Mouse (Mus musculus) right cerebral cortex, postnatal 10 days (tissue): ENCODE results near the gene Ckm.

ENCODE experiments used
- DNase-seq, 2 experiments: peaks; one replicate each; pipeline ENCODE4 v3.0.0; 2021; ENCODE audit warnings: low spot score in 2 of 2

Gene Ckm

DNA sequence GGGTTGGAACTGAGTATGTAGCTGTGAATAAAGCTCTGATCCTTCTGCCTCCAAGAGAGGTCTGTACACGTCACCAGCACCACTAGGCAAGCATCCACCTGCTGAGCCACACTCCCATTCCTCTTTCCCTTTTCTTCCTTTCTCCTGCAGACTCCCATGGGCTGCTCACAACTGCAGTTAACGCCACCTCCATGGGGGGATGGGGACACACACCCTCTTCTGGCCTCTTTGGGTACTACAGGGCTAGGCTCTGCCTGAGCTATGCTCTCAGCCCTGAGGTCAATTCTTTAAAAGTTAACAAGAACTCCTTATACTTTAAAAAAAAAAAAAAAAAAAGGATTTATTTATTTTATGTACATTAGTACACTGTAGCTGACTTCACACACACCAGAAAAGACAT is 27.9 kb downstream of the Ckm start:
- DNase-seq, result no peak

DNA sequence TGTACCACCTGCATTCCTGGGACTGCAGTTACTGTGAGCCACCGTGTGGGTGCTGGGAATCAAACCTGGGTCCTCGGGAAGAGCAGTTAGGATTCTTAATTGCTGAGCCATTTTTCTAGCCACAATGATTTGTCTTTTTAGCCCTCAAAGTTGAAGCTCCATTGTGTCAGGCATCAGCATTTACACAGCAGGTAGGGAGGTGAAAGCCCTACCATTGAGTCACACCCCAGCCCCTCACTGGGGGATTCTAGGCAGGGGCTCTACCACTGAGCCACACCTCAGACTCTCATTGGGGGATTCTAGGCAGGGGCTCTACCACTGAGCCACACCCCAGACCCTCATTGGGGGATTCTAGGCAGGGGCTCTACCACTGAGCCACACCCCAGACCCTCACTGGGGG is 31.7 kb downstream of the Ckm start:
- DNase-seq, result no peak

DNA sequence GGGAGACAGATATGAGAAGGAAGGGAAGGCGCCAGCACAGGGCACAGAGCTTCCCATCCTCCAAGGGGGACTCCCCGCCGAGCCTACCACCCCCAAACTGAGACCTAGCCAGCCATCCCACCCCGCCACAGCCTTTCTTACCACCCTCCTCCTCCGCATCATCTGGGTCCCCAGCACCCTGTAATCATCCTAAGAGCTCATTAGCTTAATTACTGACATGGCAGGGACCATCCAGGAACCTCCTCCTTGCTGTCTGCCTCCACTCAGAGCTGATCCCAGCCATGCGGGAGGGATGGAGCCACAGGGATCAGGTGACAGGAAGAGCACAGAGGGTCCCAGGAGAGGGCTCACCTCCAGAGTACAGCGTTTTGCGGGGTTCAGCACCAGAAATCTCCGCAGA is 32.5 kb downstream of the Ckm start:
- no peak for DNase-seq

DNA sequence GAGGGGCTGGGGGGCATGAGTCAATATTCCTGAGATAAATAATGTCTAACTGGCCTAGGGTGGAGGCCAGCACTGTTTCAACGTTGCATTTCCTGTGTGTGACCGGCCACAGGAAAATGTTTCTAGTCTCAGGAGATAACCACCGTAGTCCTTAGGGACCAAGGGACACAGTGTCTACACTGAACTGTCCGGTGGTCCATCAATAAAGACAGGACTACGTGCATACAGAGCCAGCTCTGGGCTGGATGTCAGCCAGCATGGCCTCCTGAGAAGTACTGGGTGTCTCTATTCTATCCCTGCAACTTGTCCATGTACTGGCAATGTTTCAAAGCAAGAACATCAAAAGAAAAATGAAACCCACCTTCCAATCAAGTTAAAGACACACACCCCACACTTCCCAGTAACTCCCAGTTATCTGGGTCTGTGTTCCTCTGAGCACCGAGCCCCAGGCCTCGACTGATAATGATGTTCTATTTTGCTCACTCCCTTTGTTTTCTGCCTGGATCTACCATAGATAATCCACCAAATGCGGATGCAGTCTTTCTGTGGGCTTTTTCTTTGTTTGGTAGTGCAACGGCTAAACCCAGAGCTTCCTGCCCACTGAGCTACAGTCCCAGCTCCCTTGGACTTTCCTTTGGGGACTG is 37.0 kb downstream of the Ckm start:
- DNase-seq, result no peak

DNA sequence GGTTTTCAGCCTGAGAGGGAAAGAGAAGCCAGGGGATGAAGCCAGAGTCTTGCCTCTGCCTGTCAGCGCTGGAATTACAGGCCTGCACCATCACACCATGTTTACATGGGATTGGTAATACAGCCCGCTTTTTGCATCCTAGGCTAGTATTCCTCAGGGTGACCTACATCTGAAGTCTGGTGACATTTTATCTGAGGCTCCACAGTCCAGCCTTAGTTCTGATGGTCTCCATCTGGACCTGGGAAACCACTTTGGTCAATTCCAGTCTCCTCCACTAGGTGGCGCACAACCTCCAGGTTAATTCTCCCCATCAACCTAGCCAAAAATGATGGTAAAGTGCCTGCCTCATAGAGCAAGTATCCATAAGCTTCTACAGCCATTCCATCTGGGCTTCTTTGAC is 38.8 kb downstream of the Ckm start:
- DNase-seq, result peak; percentile 74 to 88

DNA sequence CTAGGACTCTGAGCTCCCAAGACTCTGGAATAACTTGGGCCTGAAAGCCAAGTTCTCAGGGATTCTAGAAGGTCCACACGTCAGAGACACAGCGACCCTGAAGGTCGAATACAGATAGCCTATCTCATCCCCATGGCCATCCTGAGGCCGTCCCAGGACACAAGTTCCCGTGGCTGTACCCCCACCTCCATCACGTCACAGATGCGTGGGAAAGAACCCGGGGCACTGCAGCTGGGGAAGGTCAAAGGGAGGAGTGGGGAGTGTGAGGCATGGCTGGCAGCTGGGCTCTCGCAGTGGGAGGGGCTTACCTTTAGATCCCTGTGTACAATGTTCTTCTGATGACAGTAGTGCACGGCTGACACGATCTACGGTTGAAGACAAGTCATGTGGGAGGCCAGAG is 40.2 kb downstream of the Ckm start:
- DNase-seq, result no peak

DNA sequence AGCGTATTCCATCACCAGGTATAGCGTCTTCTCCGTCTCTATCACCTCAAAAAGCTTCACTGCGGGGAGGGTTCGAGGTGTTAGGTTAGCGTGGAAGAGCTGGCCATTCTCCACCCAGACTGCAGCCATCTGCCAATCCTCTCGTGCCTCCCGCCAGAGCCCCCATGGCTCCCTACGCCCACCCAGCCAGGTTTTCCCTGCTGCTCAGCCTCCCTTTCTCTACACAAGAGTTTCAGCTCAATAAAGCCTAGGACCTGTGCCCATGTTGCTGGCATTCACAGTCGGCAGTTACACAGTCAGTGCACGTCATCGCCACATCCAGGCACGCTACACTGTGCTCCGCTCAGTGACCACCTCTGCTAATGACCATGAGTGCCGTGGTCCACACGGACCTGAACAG is 43.1 kb downstream of the Ckm start:
- peak; percentile 61 to 65 for DNase-seq

DNA sequence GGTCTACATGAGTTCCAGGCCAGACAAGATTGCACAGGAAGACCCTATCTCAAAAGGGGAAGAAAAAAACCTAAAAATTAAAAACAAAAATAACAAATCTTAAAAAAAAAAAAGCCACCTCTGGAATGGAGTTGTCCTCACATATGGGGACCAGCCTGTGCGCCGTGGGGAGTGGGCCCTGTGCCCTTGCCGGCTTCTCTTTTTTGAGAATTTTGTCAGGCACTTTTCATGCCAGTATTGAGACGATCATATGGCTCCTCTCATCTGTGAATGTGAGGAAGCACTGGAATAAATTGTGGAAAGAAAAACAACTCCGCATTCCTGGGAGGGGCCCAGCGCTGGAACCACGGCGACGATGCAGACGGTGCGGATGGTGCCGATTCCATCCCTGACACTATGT is 44.6 kb downstream of the Ckm start:
- DNase-seq, result no peak

DNA sequence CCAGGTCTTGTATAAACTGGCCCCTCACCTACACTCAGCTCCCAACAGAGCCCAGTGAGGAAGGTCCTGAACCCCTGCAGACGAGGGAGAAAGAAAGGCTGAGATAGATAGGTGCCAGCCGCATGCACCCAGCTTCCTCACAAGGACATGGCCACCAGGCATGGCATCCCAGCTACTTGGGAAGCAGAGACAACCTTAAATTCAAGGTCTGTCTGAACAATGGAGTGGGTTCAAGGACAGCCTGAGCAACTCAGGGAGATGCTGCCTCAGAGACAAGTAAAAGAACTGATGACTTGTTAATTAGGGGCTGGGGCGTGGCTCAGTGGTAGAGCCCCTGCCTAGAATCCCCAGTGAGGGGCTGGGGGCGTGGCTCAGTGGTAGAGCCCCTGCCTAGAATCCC is 50.6 kb downstream of the Ckm start:
- no peak for DNase-seq

DNA sequence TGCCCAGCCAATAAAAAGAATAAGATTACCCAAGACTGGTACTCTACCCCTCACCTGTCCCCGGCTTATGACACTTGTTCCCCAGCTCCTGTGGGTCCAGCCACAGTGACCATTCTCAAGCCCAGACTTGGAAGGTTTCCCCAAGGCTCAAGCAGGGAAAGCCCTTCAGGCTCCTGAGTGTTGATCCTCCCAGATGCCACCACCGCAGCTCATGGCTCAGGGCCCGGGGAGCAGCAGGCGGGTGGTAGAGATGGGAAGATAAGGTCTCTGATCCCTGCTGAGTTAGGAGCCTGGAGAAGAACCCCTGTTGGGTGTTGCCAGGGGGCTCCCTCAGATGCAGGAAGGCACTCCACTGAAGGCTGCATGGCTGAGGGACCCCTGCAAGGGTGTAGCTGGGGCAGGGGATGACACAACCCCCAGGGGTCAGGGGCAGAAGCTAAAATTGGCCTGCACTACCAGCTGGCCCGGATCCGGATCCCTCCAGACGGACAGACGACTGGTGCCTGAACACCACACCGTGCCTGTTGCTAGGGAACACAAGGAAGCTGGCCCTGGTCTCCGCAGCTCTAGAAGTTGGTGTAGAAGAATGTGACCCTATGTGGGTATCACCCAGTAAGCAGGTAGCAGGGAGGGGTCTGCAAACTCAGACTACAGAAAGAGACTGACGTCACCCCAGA is 51.4 kb downstream of the Ckm start:
- no peak for DNase-seq

DNA sequence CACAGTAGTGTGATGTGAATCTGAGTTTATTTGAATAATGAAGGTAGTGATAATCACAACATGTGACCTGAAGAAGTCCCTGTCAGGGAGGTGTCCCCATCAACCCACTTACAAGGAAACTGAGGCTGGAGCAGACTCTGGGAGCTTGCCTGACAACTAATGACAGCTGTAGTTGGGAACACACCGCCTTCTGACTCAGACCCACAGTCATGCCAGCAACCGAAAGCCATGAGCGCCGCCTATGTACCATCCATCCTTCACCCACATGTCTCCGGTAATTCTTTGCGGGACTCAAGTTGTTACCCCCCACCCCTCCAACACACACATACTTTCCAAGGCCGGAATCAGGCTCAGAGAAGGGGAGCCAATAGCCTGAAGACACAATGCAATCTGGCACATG is 52.1 kb downstream of the Ckm start:
- no peak for DNase-seq

DNA sequence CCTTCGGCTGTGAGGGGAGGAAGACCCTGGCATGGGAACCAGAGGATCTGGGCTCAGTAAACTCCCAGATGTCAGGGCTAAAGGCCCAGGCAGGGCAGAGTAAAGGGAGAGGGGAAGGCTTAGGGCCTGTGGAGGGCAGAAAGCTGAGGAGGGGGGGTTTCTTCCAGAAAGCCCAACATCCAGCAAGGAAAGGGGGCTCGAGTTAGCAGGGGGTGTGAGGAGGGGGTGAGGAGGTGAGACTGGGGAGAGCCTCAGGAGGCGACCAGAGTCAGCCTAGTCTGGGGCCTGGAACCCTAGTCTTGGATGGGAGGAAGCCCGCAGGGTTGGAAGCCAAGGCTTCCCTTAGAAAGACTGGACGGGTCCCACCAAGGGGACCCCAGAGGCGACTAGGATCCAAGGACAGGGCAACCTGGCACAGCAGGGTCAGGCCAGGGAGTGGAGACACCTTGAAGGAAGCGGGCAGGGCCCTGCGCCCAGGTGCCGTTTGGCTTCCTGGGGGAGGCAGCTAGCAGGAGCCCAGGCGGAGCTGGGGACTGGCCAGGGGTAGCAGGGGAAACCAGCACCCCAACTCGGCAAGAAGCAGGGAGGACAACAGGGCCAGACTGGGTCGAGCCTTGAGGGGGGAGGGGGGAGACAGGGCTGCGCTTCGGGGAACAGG is 53.0 kb downstream of the Ckm start:
- DNase-seq, result no peak

DNA sequence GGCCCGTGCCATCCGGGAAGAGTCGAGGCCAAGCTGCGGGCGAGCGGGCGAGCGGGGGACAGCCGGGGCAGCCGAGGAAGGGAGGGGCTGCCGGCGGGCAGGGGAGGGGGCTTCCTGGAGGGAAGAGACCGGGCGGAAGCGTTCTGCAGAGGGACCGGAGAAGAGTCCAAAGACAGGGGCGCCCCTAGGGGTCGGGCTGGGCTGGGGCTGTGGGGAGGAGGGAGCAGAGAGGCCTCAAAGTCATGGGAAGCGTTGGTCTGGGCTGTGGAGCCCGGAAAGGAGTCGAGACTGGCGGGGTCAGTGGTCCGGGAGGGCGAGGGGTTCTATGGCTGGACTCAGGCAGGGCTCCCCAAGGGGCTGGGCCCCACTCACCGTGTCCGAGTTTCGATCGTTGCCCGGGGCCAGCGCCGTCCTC is 53.5 kb downstream of the Ckm start:
- DNase-seq, result peak; percentile 77 to 79

DNA sequence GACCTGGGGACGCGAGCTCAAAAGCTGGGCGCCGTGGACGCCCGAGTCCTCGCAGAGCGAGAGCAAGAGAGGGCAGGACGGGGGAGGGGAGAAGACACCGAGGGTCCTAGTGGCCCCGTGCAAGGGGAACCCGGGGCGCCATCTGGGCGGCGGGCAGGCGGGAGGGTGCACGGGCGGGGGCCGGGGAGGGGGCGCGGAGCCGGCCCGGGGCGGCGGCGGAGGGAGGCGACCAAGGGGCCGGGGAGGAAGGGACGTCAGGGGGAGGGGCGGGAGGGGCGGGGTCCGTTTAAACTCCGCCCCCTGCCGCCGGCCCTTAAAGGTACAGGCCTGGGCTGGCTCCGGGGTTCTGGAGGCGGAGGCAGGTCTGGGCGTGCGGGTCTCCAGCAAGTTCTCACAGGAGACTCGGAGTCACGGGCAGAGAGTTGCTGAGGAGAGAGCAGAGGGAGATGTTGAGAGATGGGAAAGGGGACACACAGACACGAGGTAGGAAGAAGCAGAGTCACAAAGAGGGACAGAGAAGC is 54.1 kb downstream of the Ckm start, which contains the start of gene Mark4:
TSS of gene Mark4 (minus strand) at position 231 of the 521 bp plus-strand sequence.
- DNase-seq, result peak; percentile 82 to 84

DNA sequence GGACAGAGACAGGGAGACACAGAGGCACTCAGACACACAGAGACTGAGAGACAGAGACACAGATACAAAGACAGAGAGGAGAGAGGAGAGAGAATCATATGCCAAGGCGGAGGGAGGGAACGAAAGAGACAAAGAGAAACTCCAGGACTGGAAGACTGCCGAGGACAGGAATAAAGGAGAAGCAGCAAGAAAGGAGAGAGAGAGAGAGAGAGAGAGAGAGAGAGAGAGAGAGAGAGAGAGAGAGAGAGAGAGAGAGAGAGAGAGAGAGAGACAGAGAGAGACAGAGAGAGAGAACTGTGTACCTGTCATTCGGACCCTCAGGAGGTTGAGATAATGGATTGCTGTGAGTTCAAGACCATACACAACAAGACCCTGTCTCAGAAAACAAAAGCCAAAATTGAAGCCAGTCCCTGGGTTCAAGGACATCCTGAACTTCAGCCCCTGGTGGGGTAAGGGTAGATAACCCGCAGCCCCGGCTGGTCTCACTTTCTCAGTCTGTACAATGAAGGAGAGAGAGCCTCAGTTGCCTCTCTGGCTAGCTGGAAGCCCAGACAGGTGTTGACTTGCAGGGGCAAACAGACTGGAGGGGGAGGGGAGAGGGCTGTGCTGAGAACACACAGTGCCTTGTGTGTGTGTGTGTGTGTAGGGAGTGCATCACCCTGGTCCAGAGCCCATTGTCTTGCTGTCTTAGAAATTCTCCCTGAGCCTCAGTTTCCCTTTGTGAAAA is 54.7 kb downstream of the Ckm start:
- no peak for DNase-seq

DNA sequence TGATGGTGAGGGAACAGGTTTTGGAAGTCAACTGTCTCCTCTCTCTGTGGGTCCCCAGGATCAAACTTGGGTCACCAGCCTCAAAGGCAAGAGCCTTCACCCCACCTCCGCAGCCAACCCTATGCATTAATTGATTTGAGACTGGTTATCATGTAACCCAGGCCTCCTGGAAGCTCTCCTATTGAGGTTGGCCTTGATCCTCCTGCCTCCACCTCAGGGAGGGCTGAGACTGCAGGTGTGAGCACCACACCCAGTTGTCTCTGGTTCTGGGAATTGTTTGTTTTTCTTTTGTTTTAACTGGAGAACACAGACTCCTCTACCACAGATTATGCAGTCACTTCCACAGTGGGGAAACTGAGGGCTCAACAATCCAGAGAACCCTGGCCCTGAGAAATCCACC is 55.9 kb downstream of the Ckm start:
- no peak for DNase-seq

DNA sequence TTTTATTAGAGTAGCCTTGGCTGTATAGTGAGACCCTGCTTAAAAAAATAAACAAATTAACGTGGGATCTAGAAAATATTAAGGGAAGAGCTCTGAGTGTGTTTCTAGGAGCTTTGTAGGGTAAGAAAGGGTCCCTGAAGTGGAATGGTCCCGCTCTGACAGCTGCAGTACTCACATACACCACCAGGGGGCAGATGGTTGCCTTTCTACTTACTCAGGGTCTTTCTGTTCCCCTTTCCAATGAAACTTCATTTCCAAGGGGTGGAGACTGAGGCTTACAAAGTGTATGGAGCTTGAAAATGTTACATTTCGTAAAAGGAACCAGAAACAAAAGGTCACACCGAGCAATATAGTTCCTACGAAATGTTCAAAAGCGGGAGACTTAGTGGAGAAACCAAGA is 56.9 kb downstream of the Ckm start:
- peak; percentile 83 to 89 for DNase-seq

DNA sequence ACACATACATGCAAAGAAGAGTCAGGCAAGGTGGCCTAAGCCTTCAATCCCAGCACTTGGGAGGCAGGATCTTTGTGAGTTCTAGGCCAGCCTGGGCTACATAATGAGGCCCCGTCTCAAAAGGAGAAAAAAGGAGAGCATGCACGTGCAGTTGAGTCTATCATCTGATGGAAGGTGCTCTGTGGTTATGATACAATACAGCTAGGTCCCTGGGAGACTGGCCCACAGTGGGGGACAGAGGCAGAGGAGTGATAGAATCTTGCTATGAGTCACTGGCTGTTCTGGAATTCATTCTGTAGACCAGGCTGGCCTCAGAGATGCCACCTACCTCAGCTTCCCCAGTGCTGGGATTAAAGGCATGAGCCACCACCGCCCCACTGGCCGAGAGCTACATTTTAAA is 57.9 kb downstream of the Ckm start:
- DNase-seq, result no peak

DNA sequence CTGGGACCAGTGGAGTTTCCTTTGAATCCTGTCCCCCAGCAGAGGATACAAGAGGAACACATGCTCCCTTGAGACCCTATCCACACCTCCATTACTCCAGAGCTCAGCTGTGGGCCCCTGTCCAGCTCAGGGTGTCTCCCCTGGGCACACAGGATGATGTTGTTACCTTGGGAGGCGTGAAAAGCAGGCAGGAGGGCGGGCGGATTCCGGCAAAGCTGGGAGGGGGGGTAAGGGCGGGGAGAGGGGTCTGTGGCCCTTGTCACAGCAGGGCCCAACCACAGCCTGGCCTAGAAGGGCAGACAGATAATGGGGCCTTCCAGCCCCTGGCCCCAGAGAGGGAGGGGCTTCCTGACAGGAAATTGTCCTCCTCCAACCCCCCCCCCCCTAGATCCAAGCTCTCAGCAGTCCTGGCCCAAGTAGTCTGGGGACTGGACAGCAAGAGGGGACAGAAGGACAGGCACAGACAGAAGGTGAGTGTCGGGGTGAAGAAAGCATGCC is 58.4 kb downstream of the Ckm start, which contains the start of gene Exoc3l2:
TSS of gene Exoc3l2 (plus strand) at position 448 of the 498 bp plus-strand sequence.
- no peak for DNase-seq

DNA sequence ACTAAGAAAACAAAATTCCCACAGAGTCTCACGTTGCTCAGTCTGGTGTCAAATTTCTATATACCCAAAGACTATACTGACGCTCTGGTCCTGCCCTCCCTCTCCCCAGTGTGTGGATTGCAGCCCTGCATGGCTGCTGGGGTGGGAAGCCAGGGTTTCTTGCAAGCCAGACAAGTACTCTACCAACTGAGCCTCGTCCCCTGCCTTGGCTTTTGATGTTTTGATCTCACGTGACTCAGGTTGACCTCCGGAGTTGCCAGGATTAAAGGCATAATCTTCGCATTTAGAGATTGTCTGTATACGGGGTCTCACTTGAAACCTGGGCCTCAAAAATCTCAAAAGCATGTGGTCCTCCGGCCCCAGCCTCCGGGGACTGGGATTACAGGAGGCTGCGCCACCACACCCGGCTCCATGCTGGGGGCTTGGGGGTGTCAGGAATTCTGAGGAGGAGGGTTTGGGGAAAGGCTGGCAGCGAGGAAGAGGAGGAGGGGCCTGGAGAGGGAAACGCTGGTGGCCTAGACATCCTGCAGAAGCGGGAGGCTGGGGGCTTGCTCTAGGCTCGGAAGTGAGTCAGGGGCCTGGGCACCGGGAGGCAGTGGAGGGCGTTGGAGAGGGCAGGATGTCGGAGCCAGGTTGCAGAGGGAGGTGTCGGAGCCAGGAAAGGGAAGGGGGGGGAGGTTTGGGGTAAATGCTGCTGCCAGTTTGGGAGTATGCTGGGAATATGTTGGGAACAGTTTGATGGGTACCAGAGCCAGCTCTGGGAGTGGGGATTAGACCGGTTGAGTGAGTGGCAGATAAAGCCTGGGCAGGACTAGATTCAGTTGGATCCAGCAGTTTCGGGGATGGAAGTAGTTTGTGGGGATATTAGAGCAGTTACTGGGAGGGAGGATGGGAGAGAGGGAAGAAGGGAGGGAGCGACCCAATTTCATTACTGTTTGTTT is 60.1 kb downstream of the Ckm start:
- no peak for DNase-seq

DNA sequence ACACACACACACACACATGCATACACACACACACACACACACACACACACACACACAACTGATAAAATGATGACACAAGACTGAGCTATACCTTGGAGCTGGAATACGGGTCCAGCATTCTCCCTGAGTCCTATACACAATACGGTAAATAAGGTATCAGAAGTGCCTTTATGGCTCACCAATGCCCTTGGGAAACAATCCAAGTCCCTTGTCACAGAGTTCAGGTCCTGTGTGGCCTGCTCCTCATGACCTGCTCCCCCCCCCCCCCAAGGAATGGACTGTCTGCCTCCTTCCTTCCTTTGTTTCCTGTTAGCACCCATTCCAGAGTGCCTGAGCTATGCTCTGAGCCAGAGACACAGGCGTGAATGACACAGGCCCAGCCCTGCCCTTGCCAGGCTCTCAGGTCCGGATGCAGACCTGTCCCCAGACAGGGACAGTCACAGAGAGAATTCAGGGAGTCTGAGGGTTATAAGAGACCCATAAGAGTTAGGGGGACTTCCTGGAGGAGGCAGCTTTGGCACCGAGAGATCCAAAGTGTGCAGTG is 62.1 kb downstream of the Ckm start:
- no peak for DNase-seq
